Mouse (Mus musculus): Measurements from ENCODE around the gene Slc8a3.
"Not testable (repeated sequence)": the region's sequence is repeated elsewhere in the genome, so short reads cannot be mapped to it uniquely, and the experiment has no call there.

Gene Slc8a3

GRCm38 (mm10) chr12:81332875-81333421, at the start of gene Slc8a3:
Slc8a3 (minus strand) TSS chr12:81333180.
- DNase-seq, result peak; percentile 81

DNA sequence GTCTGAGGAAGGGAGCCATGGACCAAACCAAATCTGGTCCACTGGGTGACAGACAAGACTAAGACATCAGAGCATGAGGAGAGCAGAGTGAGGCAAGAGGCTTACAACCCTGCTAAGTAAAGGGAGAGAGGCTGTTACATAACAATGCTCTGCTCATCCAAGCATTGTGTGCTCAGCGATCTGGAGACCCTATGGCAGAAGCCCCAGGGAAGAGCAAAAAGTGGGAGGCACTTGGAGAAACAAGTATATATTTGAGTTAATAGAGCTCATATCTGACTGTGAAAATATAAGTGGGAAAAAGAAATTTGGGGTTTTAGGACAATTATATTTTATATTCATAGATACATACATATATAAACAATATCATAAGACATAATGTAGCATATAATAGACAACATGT, 46.4 kb upstream of the Slc8a3 start, which contains the start of gene Gm4787:
Gene Gm4787, minus strand, starts transcription at position 101 of the 400 bp plus-strand sequence.
- not testable (repeated sequence) for DNase-seq

DNA sequence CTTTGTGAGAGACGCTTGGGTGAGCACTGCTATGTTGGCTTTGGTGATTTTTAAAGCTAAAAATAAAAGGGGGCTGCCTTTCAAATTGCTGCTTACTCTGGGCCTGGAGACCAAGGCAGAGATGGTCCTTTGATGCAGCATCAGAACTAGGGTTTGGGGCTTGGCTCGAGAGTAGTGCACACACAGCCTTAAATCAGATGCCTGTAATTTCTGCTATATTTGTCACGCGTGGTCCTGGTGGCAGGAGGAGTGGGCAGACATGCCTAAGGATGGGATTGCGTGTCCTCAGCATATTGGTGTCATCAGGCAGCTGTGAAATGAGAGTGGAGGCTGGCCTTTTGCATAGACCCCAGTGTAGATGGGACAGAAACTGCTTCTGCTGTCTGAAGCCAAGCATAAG, 861 bp upstream of the Slc8a3 start:
- no peak for DNase-seq

- peak; percentile 84 for DNase-seq
Observed at GRCm38 (mm10) chr12:81331937-81332874, 774 bp downstream of the Slc8a3 start.

- no peak for DNase-seq
Observed at GRCm38 (mm10) chr12:81331046-81331638, 1.8 kb downstream of the Slc8a3 start.

DNA sequence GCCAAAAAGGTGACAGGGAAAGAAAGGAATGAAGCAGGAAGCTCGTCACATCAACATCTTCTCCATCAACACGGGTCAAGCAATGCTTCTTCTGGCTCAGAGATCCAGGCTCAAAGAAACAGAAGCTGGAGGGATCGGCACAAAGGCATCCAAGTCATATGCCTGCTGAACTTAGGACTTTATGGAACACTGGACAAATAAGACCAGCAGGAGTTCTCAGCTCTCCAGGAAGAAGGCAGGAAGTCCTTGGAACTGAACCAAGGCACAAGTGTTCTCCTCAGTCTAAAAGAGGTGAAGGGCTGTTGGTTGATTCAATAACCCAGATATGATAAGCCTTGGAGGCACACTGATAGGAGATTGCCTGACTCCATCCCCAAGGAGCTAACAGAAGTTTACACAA, 8.0 kb downstream of the Slc8a3 start:
- DNase-seq, result no peak

DNA sequence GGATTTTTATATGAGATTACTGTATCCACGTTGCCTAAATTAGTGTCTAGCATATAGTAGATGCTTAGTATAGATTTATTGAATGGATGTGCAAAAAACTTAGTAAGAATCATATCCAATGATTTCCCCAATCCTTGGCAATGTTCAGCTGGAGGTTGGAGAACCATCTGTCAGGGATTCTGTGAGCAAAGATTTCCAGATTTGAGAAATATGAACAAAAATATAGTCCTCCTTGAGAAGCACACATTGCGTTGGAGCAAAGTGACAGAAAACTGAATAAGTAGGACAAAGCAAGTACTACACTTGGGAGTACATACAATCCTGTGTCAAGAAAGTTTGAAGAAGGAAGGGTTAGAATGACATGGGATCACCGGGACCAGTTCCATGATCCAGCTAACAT, 8.9 kb downstream of the Slc8a3 start:
- DNase-seq, result no peak

- DNase-seq, result no peak
Observed at GRCm38 (mm10) chr12:81321021-81321420, 12.0 kb downstream of the Slc8a3 start.

DNA sequence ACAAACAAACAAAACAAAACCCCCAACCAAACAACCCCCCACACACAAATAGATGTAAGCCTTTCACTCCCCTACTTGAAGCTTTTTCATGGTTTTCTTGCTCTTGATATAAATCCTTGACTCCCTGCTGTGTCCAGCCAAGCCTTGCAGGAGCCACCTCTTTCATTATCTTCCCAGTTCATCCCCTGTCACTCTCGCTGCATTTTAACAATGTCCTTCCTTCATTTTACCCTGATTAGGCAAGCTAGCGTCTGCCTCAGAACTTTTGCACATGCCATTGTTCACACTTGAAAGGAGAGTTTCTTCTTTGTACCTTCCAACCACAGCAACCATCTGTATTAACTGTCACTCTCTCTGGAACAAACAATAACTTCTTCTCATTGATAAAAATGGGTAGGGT, 15.2 kb downstream of the Slc8a3 start:
- no peak for DNase-seq

DNA sequence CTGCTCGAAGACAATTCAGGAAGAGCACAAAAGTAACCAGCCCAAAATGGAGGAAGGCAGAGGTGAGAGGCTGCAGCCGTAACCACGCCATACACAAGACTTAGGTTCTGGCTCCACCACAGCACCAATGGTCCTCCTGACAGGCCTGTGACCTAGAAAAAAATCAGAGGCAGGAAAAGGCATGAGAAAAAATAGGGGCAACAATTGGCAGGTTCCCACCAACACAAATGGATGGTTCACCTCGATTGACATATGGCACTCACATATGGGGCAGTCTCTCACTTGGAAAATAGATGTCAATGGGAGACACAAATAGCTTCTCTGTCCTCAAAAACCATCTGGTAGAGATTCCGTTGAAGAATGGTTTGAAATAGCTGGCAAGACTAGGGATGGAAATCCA, 17.0 kb downstream of the Slc8a3 start:
- peak; percentile 90 for DNase-seq

- DNase-seq, result peak; percentile 28
Observed at GRCm38 (mm10) chr12:81303626-81304025, 29.4 kb downstream of the Slc8a3 start.

DNA sequence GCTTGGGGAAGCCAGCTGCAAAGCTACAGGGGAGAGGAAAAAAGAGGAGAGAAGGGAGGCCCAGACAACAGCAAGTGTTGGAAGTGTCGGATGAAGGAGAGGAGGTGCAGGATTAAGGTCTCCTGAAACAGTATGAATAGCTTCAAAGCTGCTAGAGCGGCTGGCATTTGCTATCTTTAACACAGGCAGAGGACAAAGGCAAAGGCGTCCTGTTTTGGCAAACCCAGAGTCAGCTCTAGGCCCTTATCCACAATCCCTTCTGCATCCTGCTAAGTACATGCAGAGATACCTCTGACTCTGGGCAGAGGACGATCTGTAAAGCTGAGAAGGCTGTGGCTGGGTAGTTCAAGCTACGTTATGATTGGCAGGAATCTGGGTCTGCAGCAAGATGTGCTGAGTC, 38.4 kb downstream of the Slc8a3 start:
- no peak for DNase-seq

- DNase-seq, result no peak
Observed at GRCm38 (mm10) chr12:81278031-81278430, 54.9 kb downstream of the Slc8a3 start.

DNA sequence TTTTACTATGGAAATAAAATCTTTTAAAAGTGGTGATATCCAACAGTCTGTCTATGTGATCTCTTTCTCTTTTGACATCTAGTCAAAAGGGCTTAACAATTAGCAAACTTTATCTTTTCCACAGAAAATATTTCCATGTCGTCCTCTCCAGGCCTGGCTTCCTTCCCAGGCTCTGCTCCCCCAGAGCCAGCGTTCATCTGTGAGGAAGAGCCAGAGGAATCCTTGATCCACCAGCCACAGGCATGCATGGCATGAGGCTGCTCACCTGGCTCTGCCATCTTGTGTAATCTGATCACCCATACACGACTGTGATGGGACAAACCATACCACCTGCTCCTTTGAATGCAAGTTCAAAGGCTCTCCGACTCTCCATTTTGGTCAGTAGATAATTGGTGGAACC, 58.4 kb downstream of the Slc8a3 start:
- peak; percentile 23 for DNase-seq

- DNase-seq, result no peak
Observed at GRCm38 (mm10) chr12:81273333-81273732, 59.6 kb downstream of the Slc8a3 start.

GRCm38 (mm10) chr12:81269246-81269645, 63.7 kb downstream of the Slc8a3 start:
- no peak for DNase-seq

DNA sequence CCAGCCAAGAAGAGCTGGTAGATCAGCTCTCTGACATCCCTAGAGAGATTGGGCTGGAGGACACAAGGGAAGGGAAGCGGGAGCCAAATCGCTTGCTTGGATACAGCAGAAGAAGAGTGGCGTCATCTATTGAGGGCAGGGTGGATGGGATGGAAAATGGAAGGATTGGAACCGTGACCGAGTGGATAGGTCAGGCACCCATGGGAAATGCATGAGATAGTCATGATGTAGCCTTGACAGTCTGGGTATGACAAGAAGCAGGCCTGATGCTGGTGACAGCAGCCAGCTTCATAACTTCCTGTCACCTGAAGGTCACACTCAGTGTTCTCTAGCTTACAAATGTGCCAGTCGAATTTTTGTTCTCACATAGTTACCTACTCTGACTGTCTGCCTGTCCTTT, 70.2 kb downstream of the Slc8a3 start:
- DNase-seq, result no peak

DNA sequence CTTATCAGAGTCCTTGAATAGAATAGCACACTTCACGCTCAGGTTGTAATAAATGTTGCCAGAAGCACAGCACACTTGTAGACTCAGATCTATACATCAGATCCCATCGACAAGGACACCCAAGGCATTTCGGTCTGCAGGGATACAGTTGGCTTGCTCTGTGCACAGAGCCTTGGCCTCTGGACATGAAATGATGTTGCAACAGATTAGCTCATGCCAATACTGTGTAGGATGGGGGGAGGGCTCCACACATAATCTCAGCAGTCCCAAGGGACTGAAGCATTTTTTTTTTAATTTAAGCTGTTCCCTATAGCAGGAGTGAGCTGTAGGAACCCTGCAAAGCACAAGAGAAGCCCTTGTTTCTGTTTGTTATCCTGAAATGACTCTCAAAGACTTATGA, 74.8 kb downstream of the Slc8a3 start:
- no peak for DNase-seq

GRCm38 (mm10) chr12:81245411-81245810, 87.6 kb downstream of the Slc8a3 start:
- DNase-seq, result no peak

DNA sequence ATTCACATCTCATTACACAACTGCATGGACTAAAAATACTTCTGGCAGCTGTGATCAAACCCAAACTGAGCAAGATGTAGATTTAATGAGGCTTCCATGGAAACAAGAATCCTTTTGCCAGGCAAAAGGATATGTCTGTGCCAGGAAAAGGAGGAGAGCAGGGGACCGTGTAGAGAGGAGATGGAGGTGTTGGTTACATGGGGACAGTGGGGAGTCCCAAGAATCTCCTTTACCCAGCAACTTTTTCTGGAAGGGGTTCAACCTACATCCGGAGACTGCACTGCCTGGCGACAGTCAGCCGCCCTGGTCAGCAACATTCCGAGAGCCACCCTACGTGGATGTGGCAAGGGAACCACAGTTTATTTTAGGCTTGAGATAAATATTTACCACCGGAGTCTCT, 88.0 kb downstream of the Slc8a3 start:
- no peak for DNase-seq

DNA sequence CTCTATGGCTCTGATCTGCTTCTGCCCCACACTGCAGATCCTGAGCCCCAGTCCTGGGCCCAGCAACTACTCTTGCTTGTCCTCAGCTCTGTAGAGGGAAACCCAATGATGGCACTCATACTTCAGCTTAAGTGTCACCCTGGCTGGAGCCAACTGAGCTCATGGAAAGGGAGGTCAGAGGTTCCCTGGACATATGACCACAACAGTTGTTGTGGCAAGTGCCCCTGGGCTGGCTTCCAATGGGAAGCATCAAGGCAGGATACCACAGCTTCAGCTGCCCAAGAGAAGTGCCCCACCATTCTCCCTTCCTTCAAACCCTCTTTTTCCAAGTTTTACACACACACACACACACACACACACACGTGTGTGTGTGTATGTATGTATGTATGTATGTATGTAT, 88.5 kb downstream of the Slc8a3 start:
- no peak for DNase-seq

- peak; percentile 52 for DNase-seq
Observed at GRCm38 (mm10) chr12:81241676-81242075, 91.3 kb downstream of the Slc8a3 start.

GRCm38 (mm10) chr12:81241096-81241495, 91.9 kb downstream of the Slc8a3 start:
- no peak for DNase-seq

GRCm38 (mm10) chr12:81237158-81237557, 95.8 kb downstream of the Slc8a3 start:
- DNase-seq, result no peak

Data from cerebellum, adult 11-12 months (tissue).